Mouse (Mus musculus) intestine, embryonic 15.5 days (tissue): ENCODE measurements around the gene Tmem178. TPM values are rescaled to one million over a fixed set of nuclear protein-coding genes. Genes with fewer than 3 reads are reported as not detected.

Experiments used
- ATAC-seq: fragments of 200-750 bp; cut with Nextera tagmentation; 2 replicates; pipeline ENCODE4 v1.8.0; 2017; ENCODE audit warnings: moderate TSS enrichment, moderate library complexity
- H3K27ac ChIP-seq: fragments of 300-500 bp; sonication (generic); 2 replicates; pipeline ENCODE4 v1.5.1; 2015; ENCODE audit warnings: mild to moderate bottlenecking, inconsistent platforms
- H3K27me3 ChIP-seq: fragments of 300-500 bp; sonication (generic); replicated peaks from 2 replicates; pipeline ENCODE4 v1.6.1; 2015; ENCODE audit warnings: inconsistent platforms
- H3K36me3 ChIP-seq: fragments of 300-500 bp; sonication (generic); 2 replicates; pipeline ENCODE4 v1.6.1; 2015; ENCODE audit warnings: inconsistent platforms
- H3K4me1 ChIP-seq: fragments of 300-500 bp; sonication (generic); replicated peaks from 2 replicates; pipeline ENCODE4 v1.6.1; 2015; ENCODE audit warnings: inconsistent platforms
- H3K4me2 ChIP-seq: fragments of 300-500 bp; sonication (generic); replicated peaks from 2 replicates; pipeline ENCODE4 v1.6.1; 2015; ENCODE audit warnings: mild to moderate bottlenecking, inconsistent platforms
- H3K4me3 ChIP-seq: fragments of 300-500 bp; sonication (generic); replicated peaks from 2 replicates; pipeline ENCODE4 v1.5.1; 2015; ENCODE audit warnings: inconsistent platforms
- H3K9ac ChIP-seq: fragments of 300-500 bp; sonication (generic); 2 replicates; pipeline ENCODE4 v1.6.1; 2015; ENCODE audit warnings: inconsistent platforms
- H3K9me3 ChIP-seq: fragments of 300-500 bp; sonication (generic); 2 replicates; pipeline ENCODE4 v1.6.1; 2016; ENCODE audit warnings: inconsistent platforms
- WGBS: fragments of 180-500 bp; shearing (Covaris S2); methylation state at CpG from one replicate; pipeline ENCODE4 v1.1.7; 2015; 5-methylcytosine and 5-hydroxymethylcytosine counted together
- polyA plus RNA-seq: library from polyadenylated mRNA; unstranded; fragments of >200 nt; fragmentation: Nextera tagmentation; extraction: Ambion mirVana; gene quantifications from 2 replicates; pipeline ENCODE4 v1.2.1, GENCODE M21; 2015

The Tmem178 gene
- polyA plus RNA-seq, 1 experiment from 2014 or later = 2.6 TPM

GRCm38 (mm10) chr17:80947075-80947960 is 2.9 kb downstream of the Tmem178 start:
- H3K4me1 ChIP-seq = peaks cover 8% of the 10 kb centered on the region; the same call in 1 of the 2 replicates
- ATAC-seq = no peak
- no peak overlapping the region for H3K4me2 ChIP-seq
- no peak overlapping the region for H3K9ac ChIP-seq
- no peaks in the 10 kb centered on the region for H3K36me3 ChIP-seq
- WGBS = 79% methylated on average over 12 of the region's 12 CpGs
- no peak overlapping the region for H3K27ac ChIP-seq
- H3K27me3 ChIP-seq = peaks cover 21% of the 10 kb centered on the region
- no peaks in the 10 kb centered on the region for H3K9me3 ChIP-seq
- no peak overlapping the region for H3K4me3 ChIP-seq

- Histone ChIP-seq H3K4me2 (no peak overlapping the region), H3K9ac (no peak overlapping the region), H3K27ac (no peak overlapping the region), H3K4me1 (peaks cover 6% of the 10 kb centered on the region; the same call in 1 of the 2 replicates), H3K36me3 (no peaks in the 10 kb centered on the region), H3K9me3 (no peaks in the 10 kb centered on the region), H3K27me3 (peaks cover 9% of the 10 kb centered on the region), H3K4me3 (no peak overlapping the region)
- 87% methylated on average over 7 of the region's 7 CpGs for WGBS
- no peak for ATAC-seq
These were observed 5.0 kb downstream of the Tmem178 start for GRCm38 (mm10) chr17:80949382-80949781.

- no peak overlapping the region for H3K27ac ChIP-seq
- WGBS = 90% methylated on average over 10 of the region's 10 CpGs
- no peaks in the 10 kb centered on the region for H3K9me3 ChIP-seq
- H3K27me3 ChIP-seq = peaks cover 4% of the 10 kb centered on the region
- no peak overlapping the region for H3K4me3 ChIP-seq
- ATAC-seq = no peak
- no peak overlapping the region for H3K4me2 ChIP-seq
- H3K9ac ChIP-seq = no peak overlapping the region
- H3K4me1 ChIP-seq = 0 out of 2 replicates have a peak, but pooled peaks cover under 1% of the 10 kb centered on the region
- no peaks in the 10 kb centered on the region for H3K36me3 ChIP-seq
These were observed 5.5 kb downstream of the Tmem178 start for GRCm38 (mm10) chr17:80949895-80950294.

- no peaks in the 10 kb centered on the region for H3K36me3 ChIP-seq
- H3K27me3 ChIP-seq = no peaks in the 10 kb centered on the region
- no peaks in the 10 kb centered on the region for H3K9me3 ChIP-seq
- H3K9ac ChIP-seq = no peak overlapping the region
- H3K4me1 ChIP-seq = no peaks in the 10 kb centered on the region
- ATAC-seq = no peak
- no peak overlapping the region for H3K27ac ChIP-seq
- no peak overlapping the region for H3K4me3 ChIP-seq
- 74% methylated on average over 7 of the region's 7 CpGs for WGBS
- H3K4me2 ChIP-seq = no peak overlapping the region
These were observed 7.9 kb downstream of the Tmem178 start for GRCm38 (mm10) chr17:80952305-80952704.

- Histone ChIP-seq H3K27me3 (no peaks in the 10 kb centered on the region), H3K4me2 (no peak overlapping the region), H3K9ac (no peak overlapping the region), H3K27ac (no peak overlapping the region), H3K36me3 (no peaks in the 10 kb centered on the region), H3K4me3 (no peak overlapping the region), H3K9me3 (no peaks in the 10 kb centered on the region), H3K4me1 (no peaks in the 10 kb centered on the region)
- 67% methylated on average over 7 of the region's 7 CpGs for WGBS
- no peak for ATAC-seq
These were observed 11.0 kb downstream of the Tmem178 start for GRCm38 (mm10) chr17:80955415-80955814.

GRCm38 (mm10) chr17:80955998-80956811 is 11.8 kb downstream of the Tmem178 start:
- Histone ChIP-seq H3K27ac (no peak overlapping the region), H3K4me1 (no peaks in the 10 kb centered on the region), H3K36me3 (no peaks in the 10 kb centered on the region), H3K9ac (no peak overlapping the region), H3K27me3 (no peaks in the 10 kb centered on the region), H3K4me2 (no peak overlapping the region), H3K4me3 (no peak overlapping the region), H3K9me3 (no peaks in the 10 kb centered on the region)
- no peak for ATAC-seq
- 82% methylated on average over 10 of the region's 10 CpGs for WGBS

GRCm38 (mm10) chr17:80958332-80958731 is 13.9 kb downstream of the Tmem178 start:
- no peaks in the 10 kb centered on the region for H3K4me1 ChIP-seq
- H3K27ac ChIP-seq = no peak overlapping the region
- H3K9ac ChIP-seq = no peak overlapping the region
- H3K9me3 ChIP-seq = no peaks in the 10 kb centered on the region
- WGBS = 28% methylated on average over 6 of the region's 6 CpGs
- no peaks in the 10 kb centered on the region for H3K36me3 ChIP-seq
- H3K4me3 ChIP-seq = no peak overlapping the region
- H3K4me2 ChIP-seq = no peak overlapping the region
- ATAC-seq = no peak
- H3K27me3 ChIP-seq = no peaks in the 10 kb centered on the region

- WGBS = 68% methylated on average over 2 of the region's 2 CpGs
- Histone ChIP-seq H3K27ac (no peak overlapping the region), H3K4me2 (no peak overlapping the region), H3K4me3 (no peak overlapping the region), H3K36me3 (no peaks in the 10 kb centered on the region), H3K9ac (no peak overlapping the region), H3K9me3 (no peaks in the 10 kb centered on the region), H3K27me3 (no peaks in the 10 kb centered on the region), H3K4me1 (no peaks in the 10 kb centered on the region)
- no peak for ATAC-seq
These were observed 15.4 kb downstream of the Tmem178 start for GRCm38 (mm10) chr17:80959840-80960239.

GRCm38 (mm10) chr17:80967475-80967874 is 23.0 kb downstream of the Tmem178 start:
- Histone ChIP-seq H3K4me2 (no peak overlapping the region), H3K9me3 (no peaks in the 10 kb centered on the region), H3K36me3 (no peaks in the 10 kb centered on the region), H3K27ac (no peak overlapping the region), H3K27me3 (no peaks in the 10 kb centered on the region), H3K9ac (no peak overlapping the region), H3K4me1 (no peaks in the 10 kb centered on the region), H3K4me3 (no peak overlapping the region)
- WGBS = 45% methylated on average over 7 of the region's 7 CpGs
- no peak for ATAC-seq

GRCm38 (mm10) chr17:80969643-80970619 is 25.5 kb downstream of the Tmem178 start:
- Histone ChIP-seq H3K27ac (no peak overlapping the region), H3K4me2 (no peak overlapping the region)
- no peak; the same call in 1 of the 2 replicates for ATAC-seq

GRCm38 (mm10) chr17:80970716-80971115 is 26.3 kb downstream of the Tmem178 start:
- Histone ChIP-seq H3K36me3 (no peaks in the 10 kb centered on the region), H3K27ac (no peak overlapping the region), H3K9me3 (no peaks in the 10 kb centered on the region), H3K4me3 (no peak overlapping the region), H3K4me1 (no peaks in the 10 kb centered on the region), H3K4me2 (no peak overlapping the region), H3K9ac (no peak overlapping the region), H3K27me3 (no peaks in the 10 kb centered on the region)
- 69% methylated on average over 10 of the region's 10 CpGs for WGBS
- no peak for ATAC-seq

More at GRCm38 (mm10) chr17:80969643-80970619, 25.5 kb downstream of the Tmem178 start:
- Histone ChIP-seq H3K36me3 (no peaks in the 10 kb centered on the region), H3K9me3 (no peaks in the 10 kb centered on the region), H3K27me3 (no peaks in the 10 kb centered on the region), H3K4me3 (no peak overlapping the region), H3K4me1 (no peaks in the 10 kb centered on the region), H3K9ac (no peak overlapping the region)
- 63% methylated on average over 18 of the region's 18 CpGs for WGBS
